Mouse (Mus musculus): Measurements from ENCODE around the gene Itga11. TPM values are rescaled to one million over a fixed set of nuclear protein-coding genes. Genes with fewer than 3 reads are reported as not detected.

Itga11 gene
- polyA plus RNA-seq, 1 experiment = 1.4 TPM

- Histone ChIP-seq H3K27me3 (ENCODE audit: control insufficient read depth, insufficient read depth, low read length, poor library complexity, severe bottlenecking) (no peaks in the 10 kb centered on the region), H3K4me3 (ENCODE audit: low read depth, low read length) (no peak overlapping the region), H3K9me3 (replicated peaks; ENCODE audit: control insufficient read depth, insufficient read depth, low read length, poor library complexity, severe bottlenecking) (no peaks in the 10 kb centered on the region), H3K4me1 (ENCODE audit: control insufficient read depth, insufficient read depth, low read length) (peaks cover 12% of the 10 kb centered on the region), H3K27ac (ENCODE audit: insufficient read depth, low read length) (no peak overlapping the region), H3K9ac (ENCODE audit: low read depth, poor library complexity, severe bottlenecking) (no peak overlapping the region), H3K36me3 (ENCODE audit: control insufficient read depth, insufficient read depth, low read length, poor library complexity, severe bottlenecking) (no peaks in the 10 kb centered on the region)
- TF ChIP-seq CTCF (IDR thresholded peaks at IDR 0.05; ENCODE audit: low read depth, low read length) (peak; percentile 2), EP300 (IDR thresholded peaks at IDR 0.05; ENCODE audit: insufficient read depth, low read depth, low read length) (no peak)
Measured at GRCm38 (mm10) chr9:62821811-62822210, 144.2 kb downstream of the Itga11 start.

- H3K27ac ChIP-seq (ENCODE audit: insufficient read depth, low read length) = peak overlapping the region; percentile 96
- H3K27me3 ChIP-seq (ENCODE audit: control insufficient read depth, insufficient read depth, low read length, poor library complexity, severe bottlenecking) = no peaks in the 10 kb centered on the region
- peak overlapping the region; percentile 48 for H3K4me3 ChIP-seq (ENCODE audit: low read depth, low read length)
- H3K4me1 ChIP-seq (ENCODE audit: control insufficient read depth, insufficient read depth, low read length) = peaks cover 4% of the 10 kb centered on the region
- H3K36me3 ChIP-seq (ENCODE audit: control insufficient read depth, insufficient read depth, low read length, poor library complexity, severe bottlenecking) = no peaks in the 10 kb centered on the region
- H3K9me3 ChIP-seq (replicated peaks; ENCODE audit: control insufficient read depth, insufficient read depth, low read length, poor library complexity, severe bottlenecking) = no peaks in the 10 kb centered on the region
- TF ChIP-seq EP300 (IDR thresholded peaks at IDR 0.05; ENCODE audit: insufficient read depth, low read depth, low read length) = 0 out of 2 replicates have a peak, but pooled peaks have one; percentile 11
- peak; percentile 50 for TF ChIP-seq POLR2A (IDR thresholded peaks at IDR 0.05; ENCODE audit: insufficient read depth, low read length)
- no peak for TF ChIP-seq CTCF (IDR thresholded peaks at IDR 0.05; ENCODE audit: low read depth, low read length)
- peak overlapping the region; percentile 60 for H3K9ac ChIP-seq (ENCODE audit: low read depth, poor library complexity, severe bottlenecking)
Measured at GRCm38 (mm10) chr9:62825791-62826393, 148.3 kb downstream of the Itga11 start.

- H3K36me3 ChIP-seq (ENCODE audit: control insufficient read depth, insufficient read depth, low read length, poor library complexity, severe bottlenecking) = no peaks in the 10 kb centered on the region
- peak overlapping the region; percentile 48 for H3K4me3 ChIP-seq (ENCODE audit: low read depth, low read length)
- no peaks in the 10 kb centered on the region for H3K27me3 ChIP-seq (ENCODE audit: control insufficient read depth, insufficient read depth, low read length, poor library complexity, severe bottlenecking)
- peak overlapping the region; percentile 60 for H3K9ac ChIP-seq (ENCODE audit: low read depth, poor library complexity, severe bottlenecking)
- peak overlapping the region; percentile 96 for H3K27ac ChIP-seq (ENCODE audit: insufficient read depth, low read length)
- H3K4me1 ChIP-seq (ENCODE audit: control insufficient read depth, insufficient read depth, low read length) = peaks cover 5% of the 10 kb centered on the region
- TF ChIP-seq CTCF (IDR thresholded peaks at IDR 0.05; ENCODE audit: low read depth, low read length) (no peak), POLR2A (IDR thresholded peaks at IDR 0.05; ENCODE audit: insufficient read depth, low read length) (no peak), EP300 (IDR thresholded peaks at IDR 0.05; ENCODE audit: insufficient read depth, low read depth, low read length) (no peak)
- no peaks in the 10 kb centered on the region for H3K9me3 ChIP-seq (replicated peaks; ENCODE audit: control insufficient read depth, insufficient read depth, low read length, poor library complexity, severe bottlenecking)
Measured at GRCm38 (mm10) chr9:62826456-62826855, 148.8 kb downstream of the Itga11 start.

GRCm38 (mm10) chr9:62827939-62828652, 150.5 kb downstream of the Itga11 start:
- Histone ChIP-seq H3K27ac (ENCODE audit: insufficient read depth, low read length) (peak overlapping the region; percentile 96), H3K36me3 (ENCODE audit: control insufficient read depth, insufficient read depth, low read length, poor library complexity, severe bottlenecking) (no peaks in the 10 kb centered on the region), H3K4me1 (ENCODE audit: control insufficient read depth, insufficient read depth, low read length) (peaks cover 5% of the 10 kb centered on the region), H3K9me3 (replicated peaks; ENCODE audit: control insufficient read depth, insufficient read depth, low read length, poor library complexity, severe bottlenecking) (no peaks in the 10 kb centered on the region), H3K27me3 (ENCODE audit: control insufficient read depth, insufficient read depth, low read length, poor library complexity, severe bottlenecking) (no peaks in the 10 kb centered on the region), H3K9ac (ENCODE audit: low read depth, poor library complexity, severe bottlenecking) (peak overlapping the region; percentile 60), H3K4me3 (ENCODE audit: low read depth, low read length) (peak overlapping the region; percentile 60)
- TF ChIP-seq EP300 (IDR thresholded peaks at IDR 0.05; ENCODE audit: insufficient read depth, low read depth, low read length) (no peak), POLR2A (IDR thresholded peaks at IDR 0.05; ENCODE audit: insufficient read depth, low read length) (no peak), CTCF (IDR thresholded peaks at IDR 0.05; ENCODE audit: low read depth, low read length) (no peak)

- Histone ChIP-seq H3K4me3 (ENCODE audit: low read depth, low read length) (no peak overlapping the region), H3K27ac (ENCODE audit: insufficient read depth, low read length) (peak overlapping the region; percentile 96; the same call in 1 of the 2 replicates), H3K36me3 (ENCODE audit: control insufficient read depth, insufficient read depth, low read length, poor library complexity, severe bottlenecking) (no peaks in the 10 kb centered on the region), H3K27me3 (ENCODE audit: control insufficient read depth, insufficient read depth, low read length, poor library complexity, severe bottlenecking) (no peaks in the 10 kb centered on the region), H3K9me3 (replicated peaks; ENCODE audit: control insufficient read depth, insufficient read depth, low read length, poor library complexity, severe bottlenecking) (no peaks in the 10 kb centered on the region), H3K4me1 (ENCODE audit: control insufficient read depth, insufficient read depth, low read length) (peaks cover 8% of the 10 kb centered on the region), H3K9ac (ENCODE audit: low read depth, poor library complexity, severe bottlenecking) (no peak overlapping the region)
- TF ChIP-seq POLR2A (IDR thresholded peaks at IDR 0.05; ENCODE audit: insufficient read depth, low read length) = peak; percentile 50
- TF ChIP-seq CTCF (IDR thresholded peaks at IDR 0.05; ENCODE audit: low read depth, low read length) = peak; percentile 88
- peak; percentile 95 for TF ChIP-seq EP300 (IDR thresholded peaks at IDR 0.05; ENCODE audit: insufficient read depth, low read depth, low read length)
Measured at GRCm38 (mm10) chr9:62828662-62829086, 151.0 kb downstream of the Itga11 start.

GRCm38 (mm10) chr9:62829877-62830276, 152.3 kb downstream of the Itga11 start:
- H3K27ac ChIP-seq (ENCODE audit: insufficient read depth, low read length) = peak overlapping the region; percentile 98
- peak overlapping the region; percentile 25 for H3K4me3 ChIP-seq (ENCODE audit: low read depth, low read length)
- TF ChIP-seq EP300 (IDR thresholded peaks at IDR 0.05; ENCODE audit: insufficient read depth, low read depth, low read length) = peak; percentile 99
- TF ChIP-seq CTCF (IDR thresholded peaks at IDR 0.05; ENCODE audit: low read depth, low read length) = no peak
- no peak for TF ChIP-seq POLR2A (IDR thresholded peaks at IDR 0.05; ENCODE audit: insufficient read depth, low read length)
- no peaks in the 10 kb centered on the region for H3K36me3 ChIP-seq (ENCODE audit: control insufficient read depth, insufficient read depth, low read length, poor library complexity, severe bottlenecking)
- H3K4me1 ChIP-seq (ENCODE audit: control insufficient read depth, insufficient read depth, low read length) = peaks cover 8% of the 10 kb centered on the region
- no peaks in the 10 kb centered on the region for H3K27me3 ChIP-seq (ENCODE audit: control insufficient read depth, insufficient read depth, low read length, poor library complexity, severe bottlenecking)
- peak overlapping the region; percentile 84 for H3K9ac ChIP-seq (ENCODE audit: low read depth, poor library complexity, severe bottlenecking)
- H3K9me3 ChIP-seq (replicated peaks; ENCODE audit: control insufficient read depth, insufficient read depth, low read length, poor library complexity, severe bottlenecking) = no peaks in the 10 kb centered on the region

Other genes with a start within 250 kb of the Itga11 start
- 3.1 and 4.8 TPM in 2 replicates for gene Coro2b, start 140.8 kb upstream of the Itga11 start, polyA plus RNA-seq (2011; ENCODE audit: insufficient read depth, insufficient read length, low read depth, missing spikeins)
- gene Fem1b, start 134.1 kb downstream of the Itga11 start, polyA plus RNA-seq (2011; ENCODE audit: insufficient read depth, insufficient read length, low read depth, missing spikeins) = 189 and 201 TPM in 2 replicates
- gene Cln6, start 161.0 kb downstream of the Itga11 start, polyA plus RNA-seq (2011; ENCODE audit: insufficient read depth, insufficient read length, low read depth, missing spikeins) = 91.1 and 93.8 TPM in 2 replicates
- 11.7 and 16.7 TPM in 2 replicates for gene Calml4, start 180.3 kb downstream of the Itga11 start, polyA plus RNA-seq (2011; ENCODE audit: insufficient read depth, insufficient read length, low read depth, missing spikeins)